Mouse (Mus musculus): ENCODE measurements around the gene Ift22.

Gene Ift22

GRCm38 (mm10) chr5:136947874-136948273 lies 39.9 kb downstream of the Ift22 start:
- DNase-seq (ENCODE audit: low read depth): no peak

- DNase-seq (ENCODE audit: low read depth): peak; percentile 47
Observed at GRCm38 (mm10) chr5:136949551-136950336, 41.8 kb downstream of the Ift22 start.

- no peak for DNase-seq (ENCODE audit: low read depth)
Observed at GRCm38 (mm10) chr5:136950521-136950920, 42.6 kb downstream of the Ift22 start.

- DNase-seq (ENCODE audit: low read depth): peak; percentile 21
Observed at GRCm38 (mm10) chr5:136952153-136952552, 44.2 kb downstream of the Ift22 start.

GRCm38 (mm10) chr5:136953015-136953414 lies 45.1 kb downstream of the Ift22 start, which contains the start of gene Fis1:
Gene Fis1 (plus strand): TSS chr5:136953275.
- DNase-seq (ENCODE audit: low read depth): peak; percentile 98

- DNase-seq (ENCODE audit: low read depth): peak; percentile 70
Observed at GRCm38 (mm10) chr5:136953440-136953951, 45.5 kb downstream of the Ift22 start.

- DNase-seq (ENCODE audit: low read depth): peak; percentile 23
Observed at GRCm38 (mm10) chr5:136955622-136956021, 47.7 kb downstream of the Ift22 start.

GRCm38 (mm10) chr5:136957250-136957649 lies 49.3 kb downstream of the Ift22 start:
- no peak for DNase-seq (ENCODE audit: low read depth)

GRCm38 (mm10) chr5:136958991-136959605 lies 51.1 kb downstream of the Ift22 start:
- no peak for DNase-seq (ENCODE audit: low read depth)

- DNase-seq (ENCODE audit: low read depth): no peak
Observed at GRCm38 (mm10) chr5:136960053-136960452, 52.1 kb downstream of the Ift22 start.

- no peak for DNase-seq (ENCODE audit: low read depth)
Observed at GRCm38 (mm10) chr5:136961334-136961982, 53.5 kb downstream of the Ift22 start.

GRCm38 (mm10) chr5:136961983-136962461 lies 54.1 kb downstream of the Ift22 start:
- peak; percentile 93 for DNase-seq (ENCODE audit: low read depth)

- DNase-seq (ENCODE audit: low read depth): peak; percentile 84
Observed at GRCm38 (mm10) chr5:136962501-136962900, 54.6 kb downstream of the Ift22 start.

- DNase-seq (ENCODE audit: low read depth): no peak
Observed at GRCm38 (mm10) chr5:136962966-136963540, 55.1 kb downstream of the Ift22 start.
